In genomic region chr5:5683292-5683691, GRCm38 (mm10) we compare ENCODE assay signal across 37 mouse cellular contexts. TPM values are rescaled to one million over a fixed set of nuclear protein-coding genes. Genes with fewer than 3 reads are reported as not detected.
"Had no signal": no experiment of that assay in that cellular context is flagged by ENCODE, and none has a peak within 500 bp of the region (broad histone marks: within the 10 kb centered on the region; RNA-seq: fewer than 3 reads in every experiment).

No protein-coding gene starts in this region.

- H3K27ac ChIP-seq: heart, adult 2 months; heart, embryonic 10.5 days; heart, embryonic 13.5 days; heart, embryonic 15.5 days; hindbrain, embryonic 10.5 days; hindbrain, embryonic 12.5 days; hindbrain, embryonic 13.5 days; hindbrain, embryonic 14.5 days; hindbrain, embryonic 15.5 days; hindbrain, postnatal 0 days; intestine, embryonic 15.5 days; kidney, embryonic 15.5 days; kidney, postnatal 0 days; layer of hippocampus, adult 2 months had no signal

- H3K4me3 ChIP-seq: heart, adult 2 months; heart, embryonic 10.5 days; heart, embryonic 12.5 days; heart, embryonic 13.5 days; heart, embryonic 15.5 days; hindbrain, embryonic 10.5 days; hindbrain, embryonic 12.5 days; hindbrain, embryonic 13.5 days; hindbrain, embryonic 15.5 days; intestine, embryonic 15.5 days; kidney, embryonic 15.5 days; layer of hippocampus, adult 2 months had no signal

- DNase-seq: heart, adult 18-20 months; heart, adult 2 months; heart, postnatal 10 days; heart, postnatal 14 days; heart, postnatal 36 days; heart, postnatal 4 days; kidney, adult 11 months; kidney, adult 18-20 months; kidney, adult 2 months; kidney, adult 8-10 months; kidney, adult 9 months; kidney, postnatal 10 days; kidney, postnatal 14 days; kidney, postnatal 25 days; kidney, postnatal 36 days; kidney, postnatal 4 days; layer of hippocampus, adult 9-11 months had no signal

- H3K9ac ChIP-seq: heart, embryonic 12.5 days; heart, embryonic 13.5 days; heart, embryonic 15.5 days; hindbrain, embryonic 12.5 days; hindbrain, embryonic 13.5 days; hindbrain, embryonic 14.5 days; hindbrain, embryonic 15.5 days; intestine, embryonic 15.5 days; kidney, embryonic 15.5 days had no signal

- H3K4me2 ChIP-seq: heart, embryonic 11.5 days; heart, embryonic 12.5 days; heart, embryonic 13.5 days; heart, embryonic 15.5 days; hindbrain, embryonic 12.5 days; hindbrain, embryonic 13.5 days; hindbrain, embryonic 14.5 days; hindbrain, embryonic 15.5 days; intestine, embryonic 15.5 days; kidney, embryonic 15.5 days had no signal

- H3K9me3 ChIP-seq: heart, embryonic 10.5 days; heart, embryonic 12.5 days; heart, embryonic 13.5 days; heart, embryonic 15.5 days; hindbrain, embryonic 10.5 days; hindbrain, embryonic 12.5 days; hindbrain, embryonic 13.5 days; hindbrain, embryonic 15.5 days; intestine, embryonic 15.5 days; kidney, embryonic 15.5 days had no signal

- H3K4me1 ChIP-seq: hindbrain, embryonic 10.5 days; hindbrain, embryonic 12.5 days; hindbrain, embryonic 13.5 days; hindbrain, embryonic 15.5 days; intestine, embryonic 15.5 days had no signal

- H3K36me3 ChIP-seq: heart, embryonic 10.5 days; heart, embryonic 12.5 days; heart, embryonic 13.5 days; heart, embryonic 15.5 days; hindbrain, embryonic 10.5 days; hindbrain, embryonic 12.5 days; hindbrain, embryonic 13.5 days; hindbrain, embryonic 15.5 days; intestine, embryonic 15.5 days had no signal

- ATAC-seq: hindbrain, embryonic 16.5 days; hindbrain, postnatal 0 days; inflammation-experienced regulatory T-cells, adult 6 months; intestine, embryonic 15.5 days; intestine, embryonic 16.5 days; intestine, postnatal 0 days had no signal

- H3K27me3 ChIP-seq: heart, embryonic 12.5 days; heart, embryonic 13.5 days; heart, embryonic 15.5 days; hindbrain, embryonic 12.5 days; hindbrain, embryonic 13.5 days; hindbrain, embryonic 15.5 days; intestine, embryonic 15.5 days; kidney, embryonic 15.5 days had no signal

RNA-seq across cellular contexts. Expression of gene Steap2, which starts 11.1 kb away (rescaled TPM):
- total RNA-seq: hematopoietic stem cell, adult 5-6 weeks had no signal

RNA-seq across cellular contexts. Expression of gene Cfap69, which starts 19.3 kb away (rescaled TPM):
- total RNA-seq: hematopoietic stem cell, adult 5-6 weeks had no signal
- polyA plus RNA-seq: inflammation-experienced regulatory T-cells, adult 6 months had no signal
